Mouse (Mus musculus) heart, postnatal 0 days (tissue): Measurements from ENCODE around the gene Rps19bp1.

Experiments
- CTCF ChIP-seq: IDR thresholded peaks from 2 replicates; pipeline ENCODE4 v1.5.1; 2016; ENCODE audit warnings: antibody characterized with exemption, control low read depth, low read depth
- EP300 ChIP-seq: IDR thresholded peaks from 2 replicates; pipeline ENCODE4 v1.6.1; 2016; ENCODE audit warnings: antibody characterized with exemption, low read depth

DNA sequence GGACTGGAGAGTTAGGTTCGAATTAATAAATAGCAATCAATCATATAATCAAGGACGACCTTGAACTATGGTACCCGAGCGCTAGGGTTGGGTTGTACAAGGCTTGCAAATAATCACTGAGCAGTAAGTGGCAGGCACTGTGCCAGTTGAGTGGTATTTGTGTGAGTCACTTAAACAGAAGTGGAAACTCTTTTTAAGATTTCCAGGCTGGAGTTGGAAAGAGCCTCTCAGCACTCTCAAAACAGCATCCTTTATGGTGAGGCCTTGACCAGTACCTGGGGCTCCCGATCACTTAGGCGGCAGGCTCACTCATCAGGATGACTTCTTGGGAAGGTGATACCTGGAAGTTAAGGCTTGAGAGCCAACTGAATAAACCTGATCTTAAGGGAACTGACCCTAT lies 9.9 kb downstream of the Rps19bp1 start:
- TF ChIP-seq CTCF: no peak
- no peak for TF ChIP-seq EP300
